Mouse (Mus musculus) R1 (cell line): ENCODE data around the gene Slc35b1.
A peak's percentile ranks its signal among the peaks of the same experiment; 100 is the strongest.

Experiments used
- DNase-seq: peaks from one replicate; pipeline ENCODE4 v3.0.0-alpha.2; 2018; ENCODE audit warnings: low read depth, low spot score

The Slc35b1 gene

GRCm38 (mm10) chr11:95431344-95431743 is 46.9 kb downstream of the Slc35b1 start:
- no peak for DNase-seq

- peak; percentile 46 for DNase-seq
Measured at GRCm38 (mm10) chr11:95432194-95432593, 47.7 kb downstream of the Slc35b1 start.
